Mouse (Mus musculus) neural tube, embryonic 14.5 days (tissue): Measurements from ENCODE around the gene Nhsl1. TPM values are rescaled to one million over a fixed set of nuclear protein-coding genes. Genes with fewer than 3 reads are reported as not detected.
A peak's percentile ranks its signal among the peaks of the same experiment; 100 is the strongest.

Experiments
- ATAC-seq: fragments of 200-750 bp; cut with Nextera tagmentation; 2 replicates; pipeline ENCODE4 v1.8.0; 2017; ENCODE audit warnings: low read depth, mild to moderate bottlenecking, moderate TSS enrichment, moderate library complexity
- H3K27ac ChIP-seq: fragments of 300-500 bp; sonication (generic); 2 replicates; pipeline ENCODE4 v1.5.1; 2014; ENCODE audit warnings: low read depth, mild to moderate bottlenecking, control low read depth, low read length, moderate library complexity, mixed read lengths
- H3K27me3 ChIP-seq: fragments of 300-500 bp; sonication (generic); 2 replicates; pipeline ENCODE4 v1.6.1; 2014; ENCODE audit warnings: low read length; ENCODE audit not compliant: control insufficient read depth, insufficient read depth
- H3K36me3 ChIP-seq: fragments of 300-500 bp; sonication (generic); 2 replicates; pipeline ENCODE4 v1.6.1; 2014; ENCODE audit warnings: low read length, mixed read lengths; ENCODE audit not compliant: control insufficient read depth, insufficient read depth
- H3K4me1 ChIP-seq: fragments of 300-500 bp; sonication (generic); 2 replicates; pipeline ENCODE4 v1.6.1; 2014; ENCODE audit warnings: low read length; ENCODE audit not compliant: control insufficient read depth, insufficient read depth
- H3K4me2 ChIP-seq: fragments of 300-500 bp; sonication (generic); 2 replicates; pipeline ENCODE4 v1.6.1; 2014; ENCODE audit warnings: mild to moderate bottlenecking, low read depth, low read length, control low read depth
- H3K4me3 ChIP-seq: fragments of 300-500 bp; sonication (generic); 2 replicates; pipeline ENCODE4 v1.5.1; 2014; ENCODE audit warnings: low read depth, low read length, control low read depth, mixed read lengths
- H3K9ac ChIP-seq: fragments of 300-500 bp; sonication (generic); replicated peaks from 2 replicates; pipeline ENCODE4 v1.6.1; 2014; ENCODE audit warnings: low read depth, mild to moderate bottlenecking, control low read depth, low read length, mixed read lengths
- H3K9me3 ChIP-seq: fragments of 300-500 bp; sonication (generic); 2 replicates; pipeline ENCODE4 v1.6.1; 2016; ENCODE audit warnings: low read length; ENCODE audit not compliant: control insufficient read depth
- WGBS: fragments of 180-500 bp; shearing (Covaris S2); extraction: QIAGEN DNeasy Blood & Tissue Kit; methylation state at CpG from one replicate; pipeline ENCODE4 v1.1.7; 2014; 5-methylcytosine and 5-hydroxymethylcytosine counted together
- polyA plus RNA-seq: library from polyadenylated mRNA; unstranded; fragments of >200 nt; fragmentation: Nextera tagmentation; extraction: Ambion mirVana; gene quantifications from 2 replicates; pipeline ENCODE4 v1.2.1, GENCODE M21; 2014

Gene Nhsl1
- polyA plus RNA-seq, 1 experiment from 2014 or later, result 21.0 TPM

GRCm38 (mm10) chr10:18489936-18490335 lies 171.2 kb downstream of the Nhsl1 start:
- H3K4me1 ChIP-seq, result peaks cover 2% of the 10 kb centered on the region; the same call in 1 of the 2 replicates
- no peaks in the 10 kb centered on the region for H3K36me3 ChIP-seq
- H3K9ac ChIP-seq, result no peak overlapping the region
- no peaks in the 10 kb centered on the region for H3K9me3 ChIP-seq
- no peaks in the 10 kb centered on the region for H3K27me3 ChIP-seq
- H3K4me3 ChIP-seq, result no peak overlapping the region
- H3K4me2 ChIP-seq, result no peak overlapping the region
- ATAC-seq, result no peak
- WGBS, result 90% methylated on average over 10 of the region's 10 CpGs
- H3K27ac ChIP-seq, result no peak overlapping the region

DNA sequence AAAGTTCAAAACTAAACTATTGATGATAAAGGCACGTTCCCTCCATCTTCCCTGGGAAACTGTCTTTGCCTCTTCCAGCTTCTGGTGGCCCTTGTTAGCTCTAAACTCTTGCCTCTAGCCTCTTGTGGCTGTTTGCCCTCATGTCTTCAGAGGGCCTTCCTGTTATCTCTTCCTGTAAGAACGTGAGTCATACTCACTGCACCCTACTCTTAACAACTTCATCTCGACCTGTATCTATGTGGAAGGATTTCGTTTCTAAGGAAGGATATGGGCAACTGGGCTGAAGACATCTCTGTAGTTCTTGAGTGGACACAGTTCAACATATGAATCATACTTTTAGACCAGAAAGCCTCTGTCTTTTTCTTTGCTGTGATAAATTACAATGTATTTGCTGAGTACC lies 173.2 kb downstream of the Nhsl1 start:
- 91% methylated on average over 4 of the region's 4 CpGs for WGBS
- H3K9me3 ChIP-seq, result no peaks in the 10 kb centered on the region
- ATAC-seq, result no peak
- no peaks in the 10 kb centered on the region for H3K36me3 ChIP-seq
- H3K4me1 ChIP-seq, result peaks cover 2% of the 10 kb centered on the region; the same call in 1 of the 2 replicates
- no peak overlapping the region for H3K4me2 ChIP-seq
- H3K4me3 ChIP-seq, result no peak overlapping the region
- no peak overlapping the region for H3K9ac ChIP-seq
- H3K27me3 ChIP-seq, result no peaks in the 10 kb centered on the region
- H3K27ac ChIP-seq, result no peak overlapping the region

GRCm38 (mm10) chr10:18493010-18493894 lies 174.5 kb downstream of the Nhsl1 start:
- WGBS, result 93% methylated on average over 11 of the region's 11 CpGs
- no peak overlapping the region for H3K4me3 ChIP-seq
- H3K27ac ChIP-seq, result no peak overlapping the region
- no peaks in the 10 kb centered on the region for H3K27me3 ChIP-seq
- no peak overlapping the region for H3K9ac ChIP-seq
- H3K4me2 ChIP-seq, result no peak overlapping the region
- no peaks in the 10 kb centered on the region; the same call in 1 of the 2 replicates for H3K36me3 ChIP-seq
- H3K4me1 ChIP-seq, result peaks cover 2% of the 10 kb centered on the region; the same call in 1 of the 2 replicates
- ATAC-seq, result no peak
- H3K9me3 ChIP-seq, result no peaks in the 10 kb centered on the region

- H3K4me2 ChIP-seq, result no peak overlapping the region
- peaks cover under 1% of the 10 kb centered on the region; the same call in 1 of the 2 replicates for H3K36me3 ChIP-seq
- H3K9me3 ChIP-seq, result no peaks in the 10 kb centered on the region
- no peak for ATAC-seq
- H3K4me3 ChIP-seq, result no peak overlapping the region
- 44% methylated on average over 7 of the region's 7 CpGs for WGBS
- H3K27ac ChIP-seq, result no peak overlapping the region
- no peaks in the 10 kb centered on the region for H3K4me1 ChIP-seq
- H3K9ac ChIP-seq, result no peak overlapping the region
- no peaks in the 10 kb centered on the region for H3K27me3 ChIP-seq
Measured at GRCm38 (mm10) chr10:18494249-18494648, 175.5 kb downstream of the Nhsl1 start.

GRCm38 (mm10) chr10:18497066-18497465 lies 178.3 kb downstream of the Nhsl1 start:
- Histone ChIP-seq H3K27me3 (no peaks in the 10 kb centered on the region), H3K4me3 (no peak overlapping the region), H3K9me3 (no peaks in the 10 kb centered on the region), H3K9ac (no peak overlapping the region), H3K27ac (no peak overlapping the region), H3K4me2 (no peak overlapping the region), H3K36me3 (peaks cover 3% of the 10 kb centered on the region; the same call in 1 of the 2 replicates), H3K4me1 (no peaks in the 10 kb centered on the region)
- WGBS, result 61% methylated on average over 7 of the region's 7 CpGs
- ATAC-seq, result no peak; the same call in 1 of the 2 replicates

- Histone ChIP-seq H3K4me2 (no peak overlapping the region), H3K9me3 (no peaks in the 10 kb centered on the region), H3K27me3 (no peaks in the 10 kb centered on the region), H3K36me3 (peaks cover 3% of the 10 kb centered on the region; the same call in 1 of the 2 replicates), H3K27ac (no peak overlapping the region), H3K9ac (no peak overlapping the region), H3K4me3 (no peak overlapping the region), H3K4me1 (peaks cover 12% of the 10 kb centered on the region)
- WGBS, result 27% methylated on average over 3 of the region's 3 CpGs
- ATAC-seq, result no peak
Measured at GRCm38 (mm10) chr10:18501997-18502396, 183.2 kb downstream of the Nhsl1 start.

DNA sequence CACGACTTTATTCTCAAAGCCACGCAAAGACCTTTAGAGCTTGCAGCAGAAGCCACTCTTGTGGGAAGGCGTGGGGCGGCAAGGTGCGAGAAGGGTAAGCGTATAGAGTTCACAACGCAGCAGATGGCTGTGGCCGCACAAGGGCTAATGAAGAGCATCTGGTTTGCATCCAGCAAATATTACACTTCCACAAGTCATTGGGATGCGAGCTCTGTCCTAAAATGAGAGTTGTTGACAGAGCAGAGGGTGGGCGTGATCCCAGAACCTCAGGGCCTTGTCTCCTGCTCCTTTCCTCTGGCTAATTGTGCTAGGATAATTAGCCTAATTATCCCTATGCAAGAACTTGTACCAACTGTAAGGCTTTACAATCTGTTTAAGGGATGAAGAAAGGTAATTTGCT lies 186.9 kb downstream of the Nhsl1 start:
- Histone ChIP-seq H3K4me3 (no peak overlapping the region), H3K27me3 (no peaks in the 10 kb centered on the region), H3K4me1 (peaks cover 19% of the 10 kb centered on the region), H3K9me3 (no peaks in the 10 kb centered on the region), H3K36me3 (no peaks in the 10 kb centered on the region), H3K9ac (no peak overlapping the region), H3K4me2 (no peak overlapping the region), H3K27ac (0 out of 2 replicates have a peak overlapping the region, but pooled peaks have one; percentile 46)
- peak; percentile 22; the same call in 1 of the 2 replicates for ATAC-seq
- WGBS, result 57% methylated on average over 10 of the region's 10 CpGs

DNA sequence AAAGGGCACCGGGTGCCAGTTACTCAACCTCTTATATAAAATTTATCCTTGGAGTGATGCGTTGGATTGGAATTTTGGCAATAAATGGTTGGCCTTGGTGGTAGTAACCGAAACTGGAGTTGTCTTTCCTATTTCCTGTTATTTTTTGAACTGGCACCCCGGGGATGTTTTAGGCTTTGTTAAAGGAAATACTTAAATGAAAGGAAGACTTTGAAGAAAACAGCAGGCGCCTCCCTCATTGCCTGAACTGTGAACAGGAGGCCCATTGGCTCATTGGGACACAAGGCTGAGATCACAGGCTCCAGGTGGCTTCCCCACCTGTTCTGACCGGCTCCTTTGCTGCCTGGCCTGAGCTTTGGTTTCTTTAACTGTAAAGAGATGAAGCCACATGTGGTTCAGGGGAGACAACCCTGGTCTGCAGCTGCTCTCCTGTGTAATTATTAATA lies 187.7 kb downstream of the Nhsl1 start:
- 33% methylated on average over 6 of the region's 6 CpGs for WGBS
- Histone ChIP-seq H3K9me3 (no peaks in the 10 kb centered on the region), H3K4me1 (peaks cover 19% of the 10 kb centered on the region), H3K27me3 (no peaks in the 10 kb centered on the region), H3K9ac (no peak overlapping the region), H3K36me3 (no peaks in the 10 kb centered on the region), H3K4me2 (no peak overlapping the region), H3K4me3 (no peak overlapping the region), H3K27ac (no peak overlapping the region)
- ATAC-seq, result no peak

- peaks cover 19% of the 10 kb centered on the region for H3K4me1 ChIP-seq
- H3K27ac ChIP-seq, result peak overlapping the region; percentile 60; the same call in 1 of the 2 replicates
- no peak overlapping the region for H3K9ac ChIP-seq
- H3K9me3 ChIP-seq, result no peaks in the 10 kb centered on the region
- H3K4me3 ChIP-seq, result no peak overlapping the region
- WGBS, result 20% methylated on average over 2 of the region's 2 CpGs
- ATAC-seq, result no peak
- H3K4me2 ChIP-seq, result no peak overlapping the region
- H3K27me3 ChIP-seq, result no peaks in the 10 kb centered on the region
- no peaks in the 10 kb centered on the region for H3K36me3 ChIP-seq
Measured at GRCm38 (mm10) chr10:18507869-18508473, 189.2 kb downstream of the Nhsl1 start.
